Mouse (Mus musculus): ENCODE measurements around the gene Lnx2.

Lnx2 gene

DNA sequence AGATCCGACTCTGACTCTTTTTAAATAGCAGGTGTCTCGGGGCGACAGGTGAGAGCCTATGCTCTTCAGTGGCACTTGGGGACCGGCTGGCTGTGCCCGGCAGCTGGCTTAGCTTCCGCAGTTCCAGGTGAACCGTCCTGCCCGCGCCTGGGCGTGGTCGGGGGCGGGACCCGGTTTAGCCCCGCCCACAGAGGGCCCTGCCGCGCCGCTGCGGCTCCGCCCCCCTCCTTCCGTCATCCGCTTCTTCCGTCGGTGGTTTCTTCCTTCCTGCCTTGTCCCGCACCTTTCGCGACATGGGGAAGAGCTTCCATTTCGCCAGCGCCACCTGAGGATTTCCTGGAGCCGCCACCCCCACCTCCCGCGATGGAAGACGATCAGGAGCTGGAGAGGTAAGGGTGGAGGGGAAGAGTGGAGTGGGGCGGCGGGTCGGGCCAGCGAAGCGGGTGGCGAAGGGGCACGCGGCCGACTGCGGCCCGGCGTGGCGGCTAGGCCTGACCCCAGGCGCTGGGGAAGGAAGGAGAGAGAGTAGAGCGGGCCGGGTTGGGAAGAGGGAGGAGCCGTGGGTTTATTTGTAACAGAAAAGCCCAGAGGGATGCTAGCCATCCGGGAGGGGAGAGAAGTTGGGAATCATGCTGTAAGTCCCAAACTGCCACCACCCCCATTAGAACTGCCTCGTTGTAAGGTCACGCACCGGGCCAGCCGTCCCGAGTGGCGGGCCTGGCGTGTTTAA is 1.1 kb upstream of the Lnx2 start:
- peak; percentile 91 to 94 for DNase-seq (ENCODE audit: low spot score in 2 of 2)

DNA sequence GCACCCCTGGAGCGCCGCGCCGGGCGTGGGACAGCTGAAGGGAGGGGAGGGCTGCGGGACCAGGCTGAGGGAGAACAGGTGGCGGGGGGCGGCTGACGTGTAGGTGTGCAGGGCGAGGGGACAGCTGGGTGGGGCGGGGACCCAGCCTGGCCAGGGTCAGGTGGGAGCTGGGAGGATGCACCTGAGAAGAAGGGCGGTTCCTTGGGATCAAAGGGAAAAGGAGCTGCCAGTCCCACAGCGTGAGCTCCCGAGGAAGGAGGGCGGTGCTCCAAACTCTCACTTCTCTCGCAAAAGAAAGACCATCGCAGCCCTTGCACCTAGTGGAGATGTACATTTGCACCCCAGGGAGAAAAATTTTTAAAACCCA is 396 bp upstream of the Lnx2 start, which contains the start of gene Polr1d:
Polr1d (plus strand) TSS at position 252 of the 367 bp plus-strand sequence.
- no peak for DNase-seq (ENCODE audit: low spot score in 2 of 2)

DNA sequence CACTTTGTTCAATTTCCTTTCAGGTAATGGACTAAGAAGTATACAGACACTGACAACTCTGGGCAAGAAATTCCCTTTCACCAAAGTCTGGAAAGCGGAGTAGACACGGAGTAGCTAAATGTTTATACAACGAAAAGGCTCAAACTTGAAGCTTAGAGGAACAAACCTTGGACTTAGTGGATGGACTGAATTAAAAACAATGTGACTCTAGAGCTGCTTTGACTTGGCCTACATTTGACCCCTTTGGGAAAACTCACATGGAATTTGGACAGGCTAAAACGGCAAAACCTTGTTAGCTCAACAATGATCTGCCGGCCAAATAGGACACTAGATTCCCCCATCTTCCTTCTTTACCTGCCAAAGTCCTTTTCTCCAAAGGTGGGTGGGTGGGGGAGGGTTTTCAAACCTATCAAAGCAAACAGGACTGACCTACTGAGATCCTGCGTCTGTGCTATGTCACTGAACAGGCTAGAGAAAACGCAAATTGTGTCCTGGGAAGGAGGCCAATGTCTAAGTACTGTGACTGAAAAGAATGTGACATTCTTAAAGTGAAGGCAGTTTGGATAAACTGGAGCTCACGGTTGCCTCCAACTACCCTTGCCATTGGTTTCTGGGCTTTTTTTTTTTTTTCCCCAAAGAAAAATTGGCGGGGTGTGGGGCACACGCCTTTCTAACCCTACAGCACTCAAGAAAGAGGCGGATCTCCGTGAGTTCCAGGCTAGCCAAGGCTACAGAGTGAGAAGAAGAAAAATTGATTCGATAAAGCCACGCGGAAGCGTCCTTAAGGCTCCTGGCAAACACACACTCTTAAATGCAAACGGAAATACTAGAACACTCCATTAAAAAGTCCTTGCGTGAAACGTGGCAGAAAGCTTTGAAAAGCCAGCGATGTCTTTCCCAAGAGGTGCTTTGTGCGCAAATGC is 1.0 kb downstream of the Lnx2 start:
- no peak for DNase-seq (ENCODE audit: low spot score in 2 of 2)

DNA sequence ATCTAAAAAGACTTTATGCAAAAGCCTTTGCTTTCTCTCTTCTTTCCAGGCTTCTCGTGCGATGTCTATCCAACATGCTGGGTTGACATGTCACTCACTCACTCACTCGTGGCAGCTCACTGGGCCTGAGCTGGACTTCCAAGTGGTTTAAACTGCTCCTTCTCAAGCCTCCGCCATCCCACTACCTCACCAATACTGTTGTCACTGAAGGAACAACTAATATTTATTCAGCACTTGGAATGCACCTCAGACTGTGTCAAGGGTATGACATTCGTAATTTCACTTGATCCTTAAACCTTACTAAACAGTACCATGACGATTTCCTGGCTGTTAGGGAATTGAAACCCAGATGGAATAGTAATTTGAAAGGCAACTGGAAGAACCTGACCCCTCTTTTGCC is 2.6 kb downstream of the Lnx2 start:
- no peak for DNase-seq (ENCODE audit: low spot score in 2 of 2)

DNA sequence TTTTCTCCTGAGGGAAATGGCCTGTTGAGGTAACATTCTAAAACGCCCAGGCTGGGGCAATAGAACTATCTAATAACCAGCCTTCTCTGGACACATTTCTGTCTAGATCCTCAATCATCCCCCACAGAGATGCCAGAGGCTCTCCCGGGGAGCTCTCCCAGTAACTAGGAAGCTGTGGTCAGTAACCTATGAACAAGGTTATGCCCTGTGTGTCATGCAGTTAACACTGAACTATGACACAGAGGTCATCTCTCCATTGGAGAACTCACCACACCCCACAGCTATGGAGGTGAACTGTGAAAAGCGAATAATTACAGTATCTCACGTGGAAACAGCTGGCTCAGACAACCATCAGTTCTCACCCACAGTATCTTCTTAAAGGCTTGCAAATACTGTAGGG is 4.5 kb downstream of the Lnx2 start:
- DNase-seq (ENCODE audit: low spot score in 2 of 2) = no peak

DNA sequence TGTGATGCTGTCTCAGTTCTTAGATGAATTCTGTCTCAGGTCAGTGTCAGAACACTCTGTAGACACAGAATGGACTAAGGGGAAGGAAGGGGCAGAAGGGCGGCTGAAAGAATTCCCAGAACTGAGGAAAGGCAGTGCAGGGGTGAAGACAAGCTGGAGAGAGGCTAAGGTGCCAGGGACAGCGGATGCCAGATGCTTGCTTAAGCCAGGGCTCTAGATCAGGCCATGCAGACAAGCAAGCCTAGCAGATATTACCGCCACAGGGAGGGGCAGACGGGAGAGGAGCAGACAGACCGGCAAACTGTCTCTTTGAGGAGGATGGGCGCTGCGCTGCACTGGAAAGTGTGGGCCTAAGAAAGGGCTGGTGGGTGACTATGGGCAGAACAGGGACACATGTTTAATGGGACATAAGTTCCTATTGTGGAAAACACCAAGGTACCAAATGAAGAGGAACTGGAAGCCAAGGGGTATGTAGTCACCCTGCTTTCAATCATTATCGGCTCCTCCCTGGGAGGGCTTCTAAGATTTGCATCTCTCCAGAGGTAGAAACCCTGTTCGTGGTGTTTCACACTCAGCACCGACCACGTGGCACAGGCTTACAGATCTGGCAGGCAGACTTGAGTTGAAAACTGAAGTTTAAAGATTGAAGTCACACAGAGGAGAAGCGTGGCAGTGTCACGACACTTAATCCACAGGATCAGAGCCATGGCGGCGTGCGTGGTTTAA is 5.4 kb downstream of the Lnx2 start:
- no peak for DNase-seq (ENCODE audit: low spot score in 2 of 2)

DNA sequence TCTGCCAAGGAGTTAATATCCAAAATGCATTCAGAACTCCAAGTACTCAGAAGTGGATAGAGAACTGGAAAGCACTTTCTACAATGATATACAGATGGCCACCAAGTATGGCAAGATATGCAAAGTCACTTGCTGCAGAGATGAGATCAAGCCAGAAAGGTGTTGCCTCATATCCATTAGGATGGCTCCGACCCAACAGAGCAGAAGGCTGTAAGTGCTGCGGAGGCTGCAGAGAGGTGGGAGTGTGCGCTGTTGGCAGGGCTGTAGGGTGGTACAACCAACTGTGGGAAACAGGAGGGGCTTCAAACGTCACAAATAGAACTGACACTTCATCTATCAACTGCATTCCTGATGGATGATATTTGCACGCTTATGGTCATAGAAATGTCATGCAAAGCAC is 7.5 kb downstream of the Lnx2 start:
- no peak for DNase-seq (ENCODE audit: low spot score in 2 of 2)

DNA sequence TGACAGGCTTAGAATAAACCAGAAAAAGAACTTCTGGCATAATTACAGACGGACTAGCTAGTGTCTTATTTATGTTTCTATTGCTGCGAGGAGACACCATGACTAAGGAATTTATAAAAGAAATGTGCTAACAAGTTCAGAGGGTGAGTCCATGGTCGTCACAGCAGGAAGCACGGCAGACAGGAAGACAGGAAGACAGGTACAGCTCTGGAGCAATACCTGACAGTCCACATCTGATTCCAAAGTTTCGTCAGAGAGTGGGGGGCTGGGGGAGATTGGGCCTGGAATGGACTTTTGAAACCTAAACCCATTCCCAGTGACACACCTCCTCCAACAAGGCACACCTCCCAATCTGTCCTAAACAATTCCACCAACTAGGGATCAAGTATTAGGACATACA is 9.4 kb downstream of the Lnx2 start:
- DNase-seq (ENCODE audit: low spot score in 2 of 2) = no peak

DNA sequence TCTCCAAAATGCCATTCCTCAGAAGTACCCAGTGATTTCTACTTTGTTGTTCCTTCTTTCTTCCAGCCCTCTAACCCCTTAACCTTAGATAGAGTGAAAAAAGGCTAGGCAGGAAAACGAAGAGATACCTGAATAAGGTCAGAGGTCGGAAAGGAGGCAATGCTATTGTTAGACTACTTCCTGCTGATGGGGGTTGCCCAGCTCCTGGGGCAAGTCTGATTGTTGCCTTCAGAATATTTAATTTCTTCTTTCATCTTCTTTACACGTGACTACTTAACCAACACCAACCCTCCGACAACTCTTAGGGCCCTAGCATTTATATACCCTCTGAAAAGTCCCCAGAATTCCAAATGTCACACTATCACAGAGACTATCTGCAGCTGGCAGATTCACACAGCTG is 10.3 kb downstream of the Lnx2 start:
- DNase-seq (ENCODE audit: low spot score in 2 of 2) = no peak

DNA sequence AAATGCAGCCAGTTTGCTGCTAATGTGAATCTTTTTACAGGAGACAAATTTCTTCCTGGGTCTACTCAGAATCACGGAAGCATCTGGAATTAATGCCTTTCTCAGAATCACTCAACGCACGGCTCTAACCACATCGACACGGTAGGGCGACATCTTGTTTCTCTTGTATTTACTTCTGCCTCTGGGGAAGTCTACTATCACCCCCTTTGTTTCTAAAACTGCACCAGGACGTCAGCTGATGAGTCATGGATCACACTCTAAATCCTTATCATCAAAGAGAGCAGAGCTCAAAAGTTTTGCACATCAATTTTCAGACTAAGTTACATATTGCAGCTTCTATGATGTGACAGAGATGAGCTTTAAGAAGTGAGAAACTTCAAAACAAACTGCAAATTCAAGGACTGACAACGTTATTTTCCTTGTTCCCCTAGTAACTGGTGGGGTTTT is 13.1 kb downstream of the Lnx2 start:
- no peak for DNase-seq (ENCODE audit: low spot score in 2 of 2)

DNA sequence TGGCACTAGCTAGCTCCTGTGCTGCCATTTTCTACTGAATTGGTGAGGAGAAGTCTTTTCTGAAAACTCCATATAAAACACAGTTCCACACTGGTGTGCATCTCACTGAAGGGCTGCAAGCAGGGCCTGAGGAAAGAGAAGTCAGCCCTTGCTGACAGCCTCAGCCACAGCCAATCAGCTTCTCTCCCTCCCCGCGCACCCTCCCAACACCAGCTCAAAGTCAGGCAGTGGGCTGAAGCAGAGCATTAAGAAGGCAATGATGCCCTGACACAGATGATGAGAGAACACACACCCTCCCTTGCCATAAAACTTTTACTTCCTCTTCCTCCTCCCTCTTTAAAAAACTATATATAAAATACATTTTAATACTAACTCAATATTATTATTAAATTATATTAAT is 16.4 kb downstream of the Lnx2 start:
- DNase-seq (ENCODE audit: low spot score in 2 of 2) = no peak

DNA sequence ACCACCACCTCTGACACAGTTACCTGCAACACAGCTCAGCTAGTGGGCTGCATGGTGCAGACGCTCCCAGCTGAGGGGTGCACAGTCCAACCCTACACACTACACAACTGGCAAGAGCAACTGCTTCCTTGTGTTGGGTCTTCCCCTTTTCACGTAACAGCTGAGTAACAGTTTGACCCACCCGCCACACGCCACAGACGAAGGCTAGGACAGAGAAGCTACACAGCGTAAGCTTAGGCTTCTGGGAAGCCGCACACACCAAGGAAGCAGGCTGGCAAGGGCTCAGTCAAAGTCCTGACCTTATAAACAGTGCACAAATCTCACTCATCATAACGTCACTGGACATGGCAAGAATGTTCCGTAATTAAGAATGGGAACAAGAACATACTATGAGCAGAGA is 17.1 kb downstream of the Lnx2 start:
- no peak for DNase-seq (ENCODE audit: low spot score in 2 of 2)

DNA sequence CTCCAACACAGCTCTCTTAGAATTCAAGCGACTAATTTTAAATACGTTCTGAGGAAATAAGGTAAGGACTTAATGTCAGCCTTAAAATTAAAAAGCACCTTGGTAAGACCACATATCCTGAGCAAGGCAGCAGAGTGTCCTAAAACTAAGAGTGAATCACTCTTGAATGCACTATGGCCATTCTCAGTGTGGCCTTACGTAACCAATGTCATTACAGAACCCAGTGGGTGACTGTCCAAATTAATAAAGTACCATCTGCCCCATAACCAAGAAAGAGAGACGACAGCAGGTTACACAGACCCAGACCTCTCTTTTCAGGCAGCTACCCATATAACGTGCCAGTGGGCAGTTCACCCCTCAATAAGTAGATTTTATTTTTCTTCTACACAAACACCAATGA is 17.7 kb downstream of the Lnx2 start:
- DNase-seq (ENCODE audit: low spot score in 2 of 2) = no peak

DNA sequence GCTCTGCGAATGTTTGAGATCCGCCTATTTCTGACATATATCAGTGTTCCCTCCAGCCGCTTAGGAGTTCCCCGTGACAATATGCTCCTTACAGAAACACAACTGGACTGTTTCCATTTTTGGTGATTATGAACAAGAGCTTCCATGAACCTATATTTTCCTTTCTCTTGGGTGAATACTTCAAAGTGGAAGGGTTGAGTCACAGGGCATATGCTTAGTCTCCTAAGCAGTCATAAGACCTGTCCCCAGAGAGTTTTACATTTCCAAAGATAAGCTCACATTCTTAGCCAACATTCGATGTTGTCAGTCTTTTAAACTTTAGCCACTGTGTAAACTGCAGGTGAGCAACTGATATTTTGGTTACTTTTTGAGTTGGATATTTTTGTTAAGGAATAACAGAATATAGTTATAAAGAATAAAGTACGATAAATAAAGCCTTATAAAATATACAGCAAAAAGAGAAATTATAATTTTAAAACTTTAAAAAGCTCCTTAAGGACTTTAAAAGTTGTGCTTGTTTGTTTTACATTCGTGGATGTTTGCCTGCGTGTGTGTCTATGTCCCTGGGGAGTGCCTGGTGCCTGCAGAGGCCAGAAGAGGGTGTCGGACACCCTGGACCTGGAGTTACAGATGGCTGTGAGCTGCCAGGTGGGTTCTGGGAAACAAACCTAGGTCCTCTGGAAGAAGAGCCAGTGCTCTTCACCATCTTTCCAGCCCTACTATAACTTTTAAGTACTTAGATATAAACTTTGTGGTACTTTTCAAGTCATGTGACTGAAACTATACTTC is 18.6 kb downstream of the Lnx2 start:
- no peak for DNase-seq (ENCODE audit: low spot score in 2 of 2)

DNA sequence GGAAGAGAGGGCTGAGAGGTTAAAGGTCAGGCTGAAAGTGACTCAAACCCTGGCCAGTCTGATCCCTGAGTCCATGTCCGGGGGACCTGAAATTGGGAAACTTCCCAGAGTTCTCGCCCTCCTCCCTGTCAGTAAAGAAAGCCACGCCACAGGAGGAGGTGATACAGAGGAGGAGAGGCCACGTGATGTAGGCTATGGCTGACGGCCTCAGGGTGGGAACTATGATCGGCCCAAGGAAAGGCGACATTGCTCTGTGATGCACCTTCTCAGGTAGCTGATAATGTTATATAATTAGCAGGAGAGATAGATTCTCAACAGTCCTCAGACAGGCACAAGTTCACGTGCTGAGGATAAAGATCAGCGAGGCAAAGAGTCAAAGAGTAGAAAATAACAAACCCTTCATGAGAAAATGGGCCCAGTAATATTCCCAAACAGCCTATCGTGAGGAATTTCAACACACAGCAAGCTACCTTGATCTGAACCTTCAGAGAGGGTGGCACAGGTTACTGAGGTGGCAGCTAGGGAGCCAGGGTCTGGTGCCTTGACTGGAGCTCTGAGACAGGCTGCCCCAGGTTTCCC is 19.6 kb downstream of the Lnx2 start:
- DNase-seq (ENCODE audit: low spot score in 2 of 2) = no peak

DNA sequence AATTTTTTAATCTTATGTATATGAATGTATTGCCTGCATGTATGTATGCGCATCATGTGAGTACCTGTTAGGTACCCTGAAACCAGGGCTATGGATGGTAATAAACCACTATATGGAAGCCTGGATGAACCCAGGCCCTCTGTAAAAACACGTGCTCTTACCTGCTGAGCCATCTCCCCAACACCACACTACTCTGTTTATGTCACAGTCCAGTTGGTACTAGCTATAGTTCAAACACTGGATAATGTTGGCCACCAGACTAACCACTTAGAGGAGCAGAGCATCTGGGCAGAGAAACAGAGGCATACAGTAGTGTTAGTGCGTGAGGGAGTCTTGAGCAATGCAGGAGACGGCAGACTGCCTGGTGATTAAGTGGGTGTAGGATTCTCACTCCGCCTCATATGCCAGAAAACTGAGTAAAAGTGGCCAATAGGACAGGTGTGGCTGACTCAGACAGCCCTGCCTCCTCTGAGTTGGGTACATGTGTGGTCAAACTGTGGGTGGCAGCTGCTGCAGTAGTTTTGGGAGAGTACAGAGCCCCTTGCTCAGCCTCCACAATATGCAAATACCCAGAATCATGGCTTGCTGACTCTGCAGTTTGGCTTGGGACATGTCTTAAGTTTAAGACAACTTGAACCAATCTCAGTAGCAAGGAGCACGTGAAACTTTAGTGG is 20.7 kb downstream of the Lnx2 start:
- DNase-seq (ENCODE audit: low spot score in 2 of 2) = no peak

DNA sequence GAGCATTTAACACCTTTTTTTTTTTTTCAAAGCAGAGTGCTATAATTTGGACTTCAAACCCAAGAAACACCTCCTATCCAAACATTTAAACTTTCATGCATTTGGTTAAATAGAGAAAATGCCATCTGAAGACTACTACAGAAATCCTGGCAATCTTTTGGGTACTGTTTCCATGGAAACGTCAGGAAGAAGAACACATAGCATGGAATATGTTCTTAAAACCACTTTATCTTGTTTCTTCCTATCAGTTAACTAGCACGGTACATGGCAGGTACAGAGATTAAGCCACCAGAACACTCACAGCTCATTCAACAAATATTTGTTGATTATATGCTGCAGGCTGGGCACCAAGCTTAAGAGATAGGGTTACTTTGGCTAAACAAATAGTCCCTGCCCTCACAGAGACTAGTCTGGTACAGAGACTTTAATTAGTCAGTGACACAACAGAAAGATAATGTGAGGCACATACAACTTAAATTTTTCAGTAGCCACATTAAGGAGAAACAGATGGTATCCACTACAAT is 21.6 kb downstream of the Lnx2 start:
- no peak for DNase-seq (ENCODE audit: low spot score in 2 of 2)

DNA sequence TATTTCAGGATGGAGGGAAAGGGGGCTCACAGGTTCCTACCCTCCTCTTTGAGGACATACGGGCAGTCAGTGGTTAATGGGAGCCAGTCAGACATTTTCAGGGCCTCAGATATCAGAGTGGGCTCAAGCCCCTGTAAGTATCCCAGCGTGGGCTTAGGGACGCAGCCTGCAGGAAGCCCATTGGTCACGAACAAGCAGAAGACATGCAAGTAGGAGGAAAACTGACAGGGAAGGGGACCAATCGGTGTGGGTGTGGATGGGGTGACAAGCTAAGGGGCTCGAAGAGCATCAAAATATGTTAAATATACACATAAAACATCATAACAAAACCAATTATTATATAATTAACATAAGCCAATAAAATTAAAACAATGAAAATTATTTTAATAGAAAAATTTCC is 22.1 kb downstream of the Lnx2 start:
- no peak for DNase-seq (ENCODE audit: low spot score in 2 of 2)

DNA sequence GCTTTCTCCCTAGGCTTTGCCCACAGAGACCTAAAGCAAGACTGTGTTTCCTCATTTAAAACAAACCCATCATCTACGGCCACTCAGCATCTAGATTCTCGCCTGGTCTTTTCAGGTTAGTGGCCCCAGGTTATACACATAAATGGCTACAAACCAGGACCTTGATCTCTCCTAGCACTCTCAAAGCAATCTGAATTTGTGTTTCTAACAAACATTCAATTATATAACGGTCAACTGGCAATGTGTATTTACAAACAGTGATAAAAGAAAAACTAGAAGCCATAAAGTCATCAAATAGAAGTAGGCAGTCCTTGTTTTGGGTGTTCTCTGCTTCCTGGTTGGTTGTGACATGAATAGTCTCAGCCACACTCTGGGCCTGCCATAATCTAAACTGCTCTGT is 22.9 kb downstream of the Lnx2 start:
- no peak for DNase-seq (ENCODE audit: low spot score in 2 of 2)

DNA sequence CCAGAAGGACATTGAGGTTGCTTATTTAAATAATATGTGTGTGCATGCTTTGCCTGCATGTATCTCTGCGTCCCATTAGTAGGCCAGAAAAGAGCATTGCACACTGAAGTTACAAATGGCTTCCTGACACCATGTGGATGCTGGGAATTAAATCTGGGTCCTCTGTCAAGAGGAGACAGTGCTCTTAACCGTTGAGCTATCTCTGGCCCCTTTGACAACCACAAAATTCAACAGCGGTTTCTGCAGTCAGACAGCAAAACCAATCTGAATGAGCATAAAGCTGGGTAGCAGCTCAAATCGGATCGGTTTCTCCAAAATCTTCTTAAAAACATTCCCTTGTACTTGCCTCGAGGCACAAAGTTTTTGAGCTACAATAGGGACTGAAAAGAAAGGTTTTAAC is 23.3 kb downstream of the Lnx2 start:
- DNase-seq (ENCODE audit: low spot score in 2 of 2) = no peak

DNA sequence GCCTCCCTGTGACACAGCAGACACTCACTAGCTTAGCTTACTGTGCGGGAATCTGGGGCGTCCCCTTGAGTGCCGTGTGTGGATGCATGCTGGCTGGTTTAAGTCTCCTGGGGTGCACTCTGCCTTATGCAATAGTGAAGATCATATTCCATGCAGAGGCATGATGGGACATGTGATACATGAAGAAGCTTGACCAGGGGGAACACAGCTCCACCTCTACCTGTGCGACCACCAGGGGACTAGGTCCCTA is 24.2 kb downstream of the Lnx2 start:
- DNase-seq (ENCODE audit: low spot score in 2 of 2) = no peak
